Mouse (Mus musculus): ENCODE results near the gene Nkiras1. TPM values are rescaled to one million over a fixed set of nuclear protein-coding genes. Genes with fewer than 3 reads are reported as not detected.
"Not testable (repeated sequence)": the region's sequence is repeated elsewhere in the genome, so short reads cannot be mapped to it uniquely, and the experiment has no call there.

The Nkiras1 gene
- 7.1 and 8.6 TPM in 2 replicates for polyA plus RNA-seq (2015; fragmentation: Nextera tagmentation; extraction: Ambion mirVana)

- H3K4me3 ChIP-seq (ENCODE audit: low read depth, low read length): peak within 1 kb of the TSS; percentile 90
- H3K9me3 ChIP-seq (replicated peaks; ENCODE audit: control insufficient read depth, low read length): no peaks in the 10 kb centered on the region
- WGBS (ENCODE audit: insufficient replicate concordance): under 1% methylated on average over 77 of the region's 78 CpGs
- ATAC-seq (ENCODE audit: low read depth): peak; percentile 99
- H3K9ac ChIP-seq (ENCODE audit: low read depth, low read length): peak within 1 kb of the TSS; percentile 89
- H3K27me3 ChIP-seq (ENCODE audit: control insufficient read depth, insufficient read depth, low read depth, low read length): no peaks in the 10 kb centered on the region
- H3K27ac ChIP-seq (ENCODE audit: low read length): peak within 1 kb of the TSS; percentile 88
- peaks cover 9% of the 10 kb centered on the region for H3K4me1 ChIP-seq (ENCODE audit: control insufficient read depth, low read depth, low read length)
- peak within 1 kb of the TSS; percentile 81 for H3K4me2 ChIP-seq (ENCODE audit: low read depth, low read length)
- peaks cover 17% of the 10 kb centered on the region for H3K36me3 ChIP-seq (ENCODE audit: control insufficient read depth, insufficient read depth)
Measured at GRCm38 (mm10) chr14:18270529-18271441, at the start of gene Nkiras1, which contains the start of gene Rpl15. Gene Nkiras1 (plus strand): TSS chr14:18271136. Gene Rpl15 (minus strand): TSS chr14:18271391.

GRCm38 (mm10) chr14:18221977-18222376, 49.0 kb upstream of the Nkiras1 start:
- WGBS (ENCODE audit: insufficient replicate concordance): 76% methylated on average over 6 of the region's 6 CpGs
- Histone ChIP-seq H3K27ac (ENCODE audit: low read length) (no peak overlapping the region), H3K4me3 (ENCODE audit: low read depth, low read length) (no peak overlapping the region), H3K36me3 (ENCODE audit: control insufficient read depth, insufficient read depth) (no peaks in the 10 kb centered on the region), H3K27me3 (ENCODE audit: control insufficient read depth, insufficient read depth, low read depth, low read length) (no peaks in the 10 kb centered on the region), H3K9ac (ENCODE audit: low read depth, low read length) (no peak overlapping the region), H3K9me3 (replicated peaks; ENCODE audit: control insufficient read depth, low read length) (no peaks in the 10 kb centered on the region), H3K4me1 (ENCODE audit: control insufficient read depth, low read depth, low read length) (no peaks in the 10 kb centered on the region), H3K4me2 (ENCODE audit: low read depth, low read length) (no peak overlapping the region)
- ATAC-seq (ENCODE audit: low read depth): no peak

- H3K4me1 ChIP-seq (ENCODE audit: control insufficient read depth, low read depth, low read length); H3K4me2 ChIP-seq (ENCODE audit: low read depth, low read length); H3K36me3 ChIP-seq (ENCODE audit: control insufficient read depth, insufficient read depth); ATAC-seq (ENCODE audit: low read depth); H3K27me3 ChIP-seq (ENCODE audit: control insufficient read depth, insufficient read depth, low read depth, low read length); H3K9ac ChIP-seq (ENCODE audit: low read depth, low read length); H3K27ac ChIP-seq (ENCODE audit: low read length); H3K4me3 ChIP-seq (ENCODE audit: low read depth, low read length); H3K9me3 ChIP-seq (replicated peaks; ENCODE audit: control insufficient read depth, low read length): not testable (repeated sequence)
- WGBS (ENCODE audit: insufficient replicate concordance): 82% methylated on average over 11 of the region's 11 CpGs
Measured at GRCm38 (mm10) chr14:18225431-18225830, 45.5 kb upstream of the Nkiras1 start.

GRCm38 (mm10) chr14:18226181-18226580, 44.8 kb upstream of the Nkiras1 start:
- ATAC-seq (ENCODE audit: low read depth); H3K4me1 ChIP-seq (ENCODE audit: control insufficient read depth, low read depth, low read length); H3K4me3 ChIP-seq (ENCODE audit: low read depth, low read length); H3K27ac ChIP-seq (ENCODE audit: low read length); H3K9ac ChIP-seq (ENCODE audit: low read depth, low read length); H3K36me3 ChIP-seq (ENCODE audit: control insufficient read depth, insufficient read depth); H3K27me3 ChIP-seq (ENCODE audit: control insufficient read depth, insufficient read depth, low read depth, low read length); H3K4me2 ChIP-seq (ENCODE audit: low read depth, low read length); H3K9me3 ChIP-seq (replicated peaks; ENCODE audit: control insufficient read depth, low read length): not testable (repeated sequence)
- 76% methylated on average over 11 of the region's 11 CpGs for WGBS (ENCODE audit: insufficient replicate concordance)

- ATAC-seq (ENCODE audit: low read depth); H3K9ac ChIP-seq (ENCODE audit: low read depth, low read length): not testable (repeated sequence)
- 74% methylated on average over 10 of the region's 10 CpGs for WGBS (ENCODE audit: insufficient replicate concordance)
Measured at GRCm38 (mm10) chr14:18229751-18230150, 41.2 kb upstream of the Nkiras1 start.

GRCm38 (mm10) chr14:18231866-18232265, 39.1 kb upstream of the Nkiras1 start:
- not testable (repeated sequence) for H3K27ac ChIP-seq (ENCODE audit: low read length); H3K27me3 ChIP-seq (ENCODE audit: control insufficient read depth, insufficient read depth, low read depth, low read length); H3K36me3 ChIP-seq (ENCODE audit: control insufficient read depth, insufficient read depth); H3K4me1 ChIP-seq (ENCODE audit: control insufficient read depth, low read depth, low read length); H3K4me2 ChIP-seq (ENCODE audit: low read depth, low read length); ATAC-seq (ENCODE audit: low read depth); H3K9me3 ChIP-seq (replicated peaks; ENCODE audit: control insufficient read depth, low read length); H3K4me3 ChIP-seq (ENCODE audit: low read depth, low read length); H3K9ac ChIP-seq (ENCODE audit: low read depth, low read length)
- WGBS (ENCODE audit: insufficient replicate concordance): 77% methylated on average over 8 of the region's 8 CpGs

More at GRCm38 (mm10) chr14:18229751-18230150, 41.2 kb upstream of the Nkiras1 start:
- H3K36me3 ChIP-seq (ENCODE audit: control insufficient read depth, insufficient read depth); H3K9me3 ChIP-seq (replicated peaks; ENCODE audit: control insufficient read depth, low read length); H3K4me2 ChIP-seq (ENCODE audit: low read depth, low read length); H3K27me3 ChIP-seq (ENCODE audit: control insufficient read depth, insufficient read depth, low read depth, low read length); H3K27ac ChIP-seq (ENCODE audit: low read length); H3K4me1 ChIP-seq (ENCODE audit: control insufficient read depth, low read depth, low read length); H3K4me3 ChIP-seq (ENCODE audit: low read depth, low read length): not testable (repeated sequence)

- peaks cover 4% of the 10 kb centered on the region; the same call in 1 of the 2 replicates for H3K4me1 ChIP-seq (ENCODE audit: control insufficient read depth, low read depth, low read length)
- H3K9me3 ChIP-seq (replicated peaks; ENCODE audit: control insufficient read depth, low read length): no peaks in the 10 kb centered on the region
- H3K4me2 ChIP-seq (ENCODE audit: low read depth, low read length): no peak overlapping the region
- H3K36me3 ChIP-seq (ENCODE audit: control insufficient read depth, insufficient read depth): no peaks in the 10 kb centered on the region
- WGBS (ENCODE audit: insufficient replicate concordance): 59% methylated on average over 2 of the region's 2 CpGs
- no peaks in the 10 kb centered on the region for H3K27me3 ChIP-seq (ENCODE audit: control insufficient read depth, insufficient read depth, low read depth, low read length)
- no peak for ATAC-seq (ENCODE audit: low read depth)
- H3K27ac ChIP-seq (ENCODE audit: low read length): no peak overlapping the region
- no peak overlapping the region for H3K4me3 ChIP-seq (ENCODE audit: low read depth, low read length)
- H3K9ac ChIP-seq (ENCODE audit: low read depth, low read length): no peak overlapping the region
Measured at GRCm38 (mm10) chr14:18233076-18233475, 37.9 kb upstream of the Nkiras1 start.

GRCm38 (mm10) chr14:18233981-18234960, 36.7 kb upstream of the Nkiras1 start:
- Histone ChIP-seq H3K9me3 (replicated peaks; ENCODE audit: control insufficient read depth, low read length) (no peaks in the 10 kb centered on the region), H3K4me1 (ENCODE audit: control insufficient read depth, low read depth, low read length) (peaks cover 6% of the 10 kb centered on the region), H3K4me2 (ENCODE audit: low read depth, low read length) (no peak overlapping the region), H3K4me3 (ENCODE audit: low read depth, low read length) (no peak overlapping the region), H3K27me3 (ENCODE audit: control insufficient read depth, insufficient read depth, low read depth, low read length) (no peaks in the 10 kb centered on the region), H3K9ac (ENCODE audit: low read depth, low read length) (no peak overlapping the region), H3K36me3 (ENCODE audit: control insufficient read depth, insufficient read depth) (no peaks in the 10 kb centered on the region), H3K27ac (ENCODE audit: low read length) (peak overlapping the region; percentile 34; the same call in 1 of the 2 replicates)
- ATAC-seq (ENCODE audit: low read depth): no peak
- 35% methylated on average over 5 of the region's 5 CpGs for WGBS (ENCODE audit: insufficient replicate concordance)

Measured in liver, embryonic 16.5 days (tissue).